Mouse (Mus musculus) ES-E14 (cell line): ENCODE results near the gene Cdh24. TPM values are rescaled to one million over a fixed set of nuclear protein-coding genes. Genes with fewer than 3 reads are reported as not detected.

Experiments
- DNase-seq: peaks from one replicate; pipeline ENCODE4 v3.0.0-alpha.2; 2013; ENCODE audit warnings: low read depth, low spot score
- H3K27ac ChIP-seq: 2 replicates; pipeline ENCODE4 v1.5.1; 2012; ENCODE audit warnings: low read depth, mild to moderate bottlenecking, low read length, moderate library complexity, mixed read lengths; ENCODE audit not compliant: poor library complexity, insufficient read depth, severe bottlenecking
- H3K36me3 ChIP-seq: 2 replicates; pipeline ENCODE4 v1.6.1; 2012; ENCODE audit warnings: mild to moderate bottlenecking, low read length, moderate library complexity, mixed read lengths; ENCODE audit not compliant: control insufficient read depth, poor library complexity, insufficient read depth, severe bottlenecking
- H3K4me1 ChIP-seq, 2 experiments: fragments of 150-350 bp in 1 of 2; sonication (generic) in 1 of 2; 2 replicates each; pipeline ENCODE4 v1.6.1; 2012; ENCODE audit warnings: low read length in 2 of 2, mild to moderate bottlenecking in 1 of 2, mixed read lengths in 1 of 2; ENCODE audit not compliant: control insufficient read depth in 2 of 2, insufficient read depth in 2 of 2, poor library complexity in 1 of 2
- H3K4me3 ChIP-seq, 2 experiments: fragments of 150-350 bp in 1 of 2; sonication (generic) in 1 of 2; 2 replicates each; pipeline ENCODE4 v1.5.1; 2012; ENCODE audit warnings: low read length in 2 of 2, low read depth in 1 of 2, mild to moderate bottlenecking in 1 of 2, mixed read lengths in 1 of 2; ENCODE audit not compliant: insufficient read depth in 1 of 2, poor library complexity in 1 of 2, severe bottlenecking in 1 of 2
- H3K9ac ChIP-seq: 2 replicates; pipeline ENCODE4 v1.6.1; 2012; ENCODE audit warnings: low read depth, mild to moderate bottlenecking, low read length, mixed read lengths; ENCODE audit not compliant: poor library complexity, insufficient read depth, severe bottlenecking
- H3K9me3 ChIP-seq: fragments of 150-350 bp; sonication (generic); 2 replicates; pipeline ENCODE4 v1.6.1; 2012; ENCODE audit warnings: low read depth, mild to moderate bottlenecking, low read length; ENCODE audit not compliant: control insufficient read depth, insufficient read depth
- CHD2 ChIP-seq: IDR thresholded peaks from 2 replicates; pipeline ENCODE4 v1.6.1; 2014; ENCODE audit warnings: mild to moderate bottlenecking, low read depth, low read length, inconsistent platforms
- HCFC1 ChIP-seq: IDR thresholded peaks from 2 replicates; pipeline ENCODE4 v1.6.1; 2012; ENCODE audit warnings: low read length, inconsistent platforms, borderline replicate concordance; ENCODE audit not compliant: insufficient read depth
- MAFK ChIP-seq: IDR thresholded peaks from 2 replicates; pipeline ENCODE4 v1.6.1; 2014; ENCODE audit warnings: mild to moderate bottlenecking, low read depth, low read length, inconsistent platforms; ENCODE audit not compliant: insufficient read depth
- ZC3H11A ChIP-seq: IDR thresholded peaks from 2 replicates; pipeline ENCODE4 v1.6.1; 2012; ENCODE audit warnings: low read depth, mild to moderate bottlenecking, inconsistent platforms, low read length, borderline replicate concordance
- ZNF384 ChIP-seq: IDR thresholded peaks from 2 replicates; pipeline ENCODE4 v1.6.1; 2012; ENCODE audit warnings: low read depth, low read length, inconsistent platforms
- in situ Hi-C, 2 experiments: fragments of 600-800 bp; cut with MboI; formaldehyde crosslinking; loops; one replicate each; pipeline ENCODE4 v1.15.1; 2025; ENCODE audit warnings: low sequenced_read_pairs in 2 of 2, inconsistent platforms in 1 of 2; ENCODE audit not compliant: unreplicated experiment in 2 of 2
- total RNA-seq: library from RNA; depleted of rRNA; stranded (reverse); fragments of 300-350 nt; gene quantifications from 2 replicates; pipeline ENCODE4 v1.2.3, GENCODE M21; 2012

Cdh24 gene
- total RNA-seq, 1 experiment, result 3.2 TPM

DNA sequence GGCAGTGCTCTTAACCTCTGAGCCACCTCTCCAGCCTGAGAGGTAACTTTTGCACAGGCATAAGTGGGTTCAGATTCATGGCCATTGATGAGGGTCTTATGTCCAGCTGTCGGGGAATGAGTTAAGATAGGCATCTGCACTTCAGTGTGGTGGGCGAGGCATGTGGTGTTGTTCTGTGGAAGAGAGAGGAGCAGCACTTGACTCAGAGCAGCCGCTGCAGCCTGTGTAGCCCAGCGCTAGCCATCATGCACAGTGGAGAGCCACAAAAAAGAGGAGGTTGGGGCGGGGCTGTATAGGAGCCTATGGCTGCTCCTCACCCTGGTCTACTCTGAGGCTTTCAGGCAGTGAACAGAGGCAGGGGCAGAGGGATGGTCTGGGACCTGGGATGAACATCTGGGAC is 13.1 kb downstream of the Cdh24 start:
- DNase-seq, result no peak
- TF ChIP-seq ZC3H11A (no peak), MAFK (no peak), HCFC1 (no peak), CHD2 (no peak), ZNF384 (no peak)
- in situ Hi-C loops, result loop anchor here in 1 of 2 experiments (25.0 kb wide), 1 partner anchor 566 kb away; no protein-coding TSS in a partner anchor
- H3K36me3 ChIP-seq, result peaks cover 2% of the 10 kb centered on the region; the same call in 1 of the 2 replicates
- H3K4me3 ChIP-seq, result no peak overlapping the region
- peaks cover 0 to 9% of the 10 kb centered on the region in 2 experiments; a peak in 1 of 4 replicates for H3K4me1 ChIP-seq
- H3K9me3 ChIP-seq, result no peaks in the 10 kb centered on the region
- no peak overlapping the region for H3K27ac ChIP-seq
- no peak overlapping the region for H3K9ac ChIP-seq

DNA sequence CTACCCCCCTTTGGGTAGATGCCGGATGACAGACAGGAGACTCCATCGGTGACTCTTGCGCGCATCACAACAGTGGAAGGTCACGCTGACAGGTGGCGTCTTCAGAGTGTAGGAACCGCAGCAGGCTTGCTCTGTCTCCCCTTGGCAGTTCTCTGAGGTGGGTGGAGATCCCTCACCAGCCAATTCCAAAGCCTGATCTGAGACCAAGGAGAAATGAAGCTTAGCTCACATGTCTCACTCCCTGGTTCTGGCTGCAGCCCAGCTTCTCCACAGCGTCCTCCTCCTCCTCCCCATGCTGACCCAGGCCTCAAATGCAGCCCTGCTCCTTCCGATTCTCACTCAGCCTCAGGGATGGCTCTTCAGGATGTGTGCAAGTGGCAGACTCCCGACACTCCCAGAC is 16.2 kb downstream of the Cdh24 start:
- Histone ChIP-seq H3K9me3 (no peaks in the 10 kb centered on the region), H3K4me1 (peaks cover 0 to 5% of the 10 kb centered on the region in 2 experiments; a peak in 1 of 4 replicates), H3K9ac (no peak overlapping the region), H3K4me3 (peak overlapping the region; percentile 19 to 48; a peak in 1 of 4 replicates), H3K36me3 (no peaks in the 10 kb centered on the region), H3K27ac (no peak overlapping the region)
- in situ Hi-C loops, result loop anchor here in 1 of 2 experiments (25.0 kb wide), 1 partner anchor 563 kb away; no protein-coding TSS in a partner anchor
- TF ChIP-seq ZC3H11A (no peak), ZNF384 (no peak), HCFC1 (no peak), MAFK (no peak), CHD2 (no peak)
- DNase-seq, result no peak

DNA sequence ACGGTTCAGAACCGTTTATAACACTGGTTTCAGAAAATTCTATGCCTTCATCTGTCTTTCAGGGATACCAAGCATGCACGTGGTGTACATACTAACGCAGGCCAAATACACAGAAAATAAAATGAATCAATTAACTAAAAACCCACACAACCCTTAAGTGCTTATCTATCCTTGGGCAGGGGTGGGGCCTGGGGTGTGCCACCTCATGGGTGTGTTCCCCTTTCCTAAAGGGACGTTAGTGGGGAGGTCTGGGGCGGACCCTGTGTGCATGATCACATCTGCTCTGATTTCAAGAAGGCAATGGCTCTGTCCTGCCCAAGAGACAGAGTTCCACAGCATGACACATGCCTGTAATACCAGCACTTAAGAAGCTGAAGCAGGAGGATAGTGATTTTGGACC is 17.8 kb downstream of the Cdh24 start:
- TF ChIP-seq HCFC1 (no peak), ZNF384 (no peak), MAFK (no peak), ZC3H11A (no peak), CHD2 (no peak)
- Histone ChIP-seq H3K9me3 (no peaks in the 10 kb centered on the region), H3K27ac (no peak overlapping the region), H3K4me1 (peaks cover 0 to 5% of the 10 kb centered on the region in 2 experiments; a peak in 1 of 4 replicates), H3K9ac (no peak overlapping the region), H3K36me3 (no peaks in the 10 kb centered on the region), H3K4me3 (no peak overlapping the region)
- in situ Hi-C loops, result no loop called here
- no peak for DNase-seq

DNA sequence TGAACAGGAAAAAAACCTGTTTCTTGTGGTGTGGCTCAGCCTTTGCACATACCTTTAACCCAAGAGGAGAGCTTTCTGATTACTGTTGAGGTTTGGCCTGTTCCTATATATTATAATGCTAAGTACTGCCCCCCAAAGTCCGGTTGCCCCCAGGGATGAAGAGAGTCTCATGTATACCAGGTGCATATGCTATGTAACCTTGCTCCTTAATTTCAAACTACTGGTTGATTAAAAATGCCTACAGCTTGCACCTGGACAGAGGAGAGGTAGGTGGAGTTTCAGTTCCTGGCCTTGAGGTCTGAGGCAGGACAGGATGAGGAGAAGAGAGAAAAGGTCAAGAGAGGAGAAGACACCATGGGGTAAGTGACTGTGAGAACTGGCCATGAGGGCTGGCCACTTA is 20.0 kb downstream of the Cdh24 start, which contains the start of gene Psmb11:
Psmb11 (plus strand) TSS at position 301 of the 400 bp plus-strand sequence.
- in situ Hi-C loops, result no loop called here
- no peak within 1 kb of the TSS for H3K9ac ChIP-seq
- no peak for DNase-seq
- peaks cover 0 to 5% of the 10 kb centered on the region in 2 experiments; a peak in 1 of 4 replicates for H3K4me1 ChIP-seq
- TF ChIP-seq ZC3H11A, result no peak
- H3K4me3 ChIP-seq, result no peak within 1 kb of the TSS
- H3K9me3 ChIP-seq, result no peaks in the 10 kb centered on the region
- no peak within 1 kb of the TSS for H3K27ac ChIP-seq
- H3K36me3 ChIP-seq, result peaks cover 3% of the 10 kb centered on the region

DNA sequence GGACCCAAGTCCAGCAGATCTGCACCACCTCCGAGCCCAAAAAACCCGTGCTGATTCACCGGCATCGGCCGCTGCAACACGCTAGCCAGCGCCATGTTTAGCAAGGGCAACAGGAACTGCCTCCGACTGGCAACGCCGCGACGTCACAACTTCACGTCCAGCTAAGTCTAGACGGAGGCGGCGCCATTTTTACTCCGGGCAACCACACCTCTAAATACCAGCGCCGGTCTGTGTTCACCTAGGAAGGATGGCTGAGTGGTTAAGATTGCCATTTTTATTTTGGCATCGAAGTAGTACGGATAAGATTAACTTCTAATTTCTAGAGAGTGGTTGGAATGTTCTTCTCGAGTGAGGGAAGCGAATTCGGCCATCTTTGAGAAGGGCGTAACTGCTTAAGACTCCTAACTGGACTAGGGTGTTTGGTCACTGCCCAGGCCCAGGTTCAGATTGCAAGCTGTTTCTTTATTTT is 23.2 kb downstream of the Cdh24 start, which contains the start of gene Psmb5:
Psmb5 (minus strand) TSS at position 126 of the 469 bp plus-strand sequence.
- in situ Hi-C loops, result no loop called here
- TF ChIP-seq ZC3H11A (no peak), HCFC1 (peak; percentile 89)
- peak; percentile 79 for DNase-seq
- H3K9me3 ChIP-seq, result no peaks in the 10 kb centered on the region
- peaks cover 0 to 6% of the 10 kb centered on the region in 2 experiments; a peak in 2 of 4 replicates for H3K4me1 ChIP-seq
- peak within 1 kb of the TSS; percentile 90 to 91 for H3K4me3 ChIP-seq
- peak within 1 kb of the TSS; percentile 65 for H3K27ac ChIP-seq
- H3K36me3 ChIP-seq, result peaks cover 22% of the 10 kb centered on the region
- peak within 1 kb of the TSS; percentile 90 for H3K9ac ChIP-seq
